Mouse (Mus musculus): ENCODE measurements at regions not wholly inside any gene's neighbourhood (a gene's known extent, or its start where the extent isn't known, plus 50 kb on each side); places are given as distances from the start of the nearest gene placed in this dataset.

- no peak for DNase-seq (ENCODE audit: low read depth)
Observed at GRCm38 (mm10) chr5:102290866-102291265, 190.3 kb upstream of the Arhgap24 start.

DNA sequence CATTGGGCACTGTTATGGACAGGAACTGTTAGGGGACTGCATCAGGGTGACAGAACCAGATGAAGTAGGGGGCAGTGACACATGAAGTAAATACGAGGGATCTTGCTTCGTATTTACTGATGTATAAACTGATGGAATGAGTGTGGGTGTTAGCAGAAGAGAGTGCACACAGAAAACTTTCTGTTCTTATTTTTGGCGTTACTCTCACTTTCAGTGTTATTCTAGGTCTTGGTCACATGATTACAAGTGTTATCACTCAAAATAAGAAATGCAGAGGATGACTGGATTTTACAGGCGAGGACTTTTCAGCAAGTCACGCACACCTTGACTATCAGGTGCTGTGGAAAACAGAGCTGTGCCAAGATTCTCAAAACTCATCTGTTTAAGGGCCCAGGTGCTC is 185.6 kb upstream of the Arhgap24 start:
- DNase-seq (ENCODE audit: low read depth): no peak

DNA sequence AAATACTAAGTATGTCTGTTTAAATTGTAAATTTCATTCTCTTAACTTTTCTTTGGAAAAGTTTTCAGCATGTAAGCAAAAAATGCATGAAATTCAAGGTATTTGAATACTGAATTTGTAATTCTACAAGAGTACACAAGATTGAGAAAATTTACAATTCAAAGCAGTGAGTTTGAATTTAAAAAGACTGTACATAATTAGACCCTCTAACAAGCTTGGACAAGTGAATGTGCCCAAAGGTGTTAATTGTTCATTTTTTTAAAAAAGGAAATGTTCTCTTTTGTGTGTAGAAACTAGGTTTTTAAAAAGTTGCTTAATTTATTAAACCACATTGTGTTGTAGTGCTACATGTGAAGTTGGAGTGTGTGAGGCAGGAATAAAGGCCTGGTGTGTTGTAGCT is 174.9 kb upstream of the Arhgap24 start:
- no peak for DNase-seq (ENCODE audit: low read depth)

DNA sequence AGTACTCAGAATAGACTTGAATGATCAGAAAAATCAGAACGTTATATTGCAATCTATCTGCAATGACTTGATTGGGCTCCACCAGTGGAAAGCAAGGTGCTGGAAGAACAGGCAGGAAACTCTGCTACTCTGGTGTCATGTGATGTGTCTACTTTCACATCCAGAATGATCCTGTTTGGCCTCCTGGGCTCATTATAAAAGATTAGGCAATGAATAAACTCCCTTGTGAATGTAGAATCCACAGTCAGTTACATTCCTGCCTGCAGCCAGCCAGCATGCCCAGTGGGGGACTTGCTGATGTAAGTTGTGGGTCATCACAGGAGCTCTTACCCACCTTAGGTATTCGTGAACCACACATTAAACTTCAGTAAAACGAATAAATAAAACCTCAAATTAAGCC is 174.5 kb upstream of the Arhgap24 start:
- no peak for DNase-seq (ENCODE audit: low read depth)

GRCm38 (mm10) chr5:102311570-102311969 is 169.6 kb upstream of the Arhgap24 start:
- DNase-seq (ENCODE audit: low read depth): no peak

GRCm38 (mm10) chr5:102328197-102328784 is 152.9 kb upstream of the Arhgap24 start:
- no peak for DNase-seq (ENCODE audit: low read depth)

DNA sequence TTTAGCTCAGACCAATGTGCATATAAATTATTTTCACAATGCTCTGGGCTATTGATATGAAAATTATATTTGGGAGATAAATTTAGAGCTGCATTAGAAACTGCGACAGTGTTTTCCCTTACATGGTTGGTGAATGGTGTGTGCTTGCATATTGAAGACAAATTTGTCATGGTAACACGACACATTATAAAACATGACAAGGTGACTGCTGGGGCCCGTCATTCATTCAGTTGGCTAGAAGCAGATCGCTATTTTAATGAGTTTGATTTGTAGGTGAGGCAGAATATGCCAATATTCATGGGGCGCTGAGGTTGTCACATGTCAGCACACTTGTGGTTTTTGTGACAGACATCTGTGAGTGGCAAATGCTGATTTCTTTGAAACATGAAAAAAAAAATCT is 147.3 kb upstream of the Arhgap24 start:
- DNase-seq (ENCODE audit: low read depth): no peak

DNA sequence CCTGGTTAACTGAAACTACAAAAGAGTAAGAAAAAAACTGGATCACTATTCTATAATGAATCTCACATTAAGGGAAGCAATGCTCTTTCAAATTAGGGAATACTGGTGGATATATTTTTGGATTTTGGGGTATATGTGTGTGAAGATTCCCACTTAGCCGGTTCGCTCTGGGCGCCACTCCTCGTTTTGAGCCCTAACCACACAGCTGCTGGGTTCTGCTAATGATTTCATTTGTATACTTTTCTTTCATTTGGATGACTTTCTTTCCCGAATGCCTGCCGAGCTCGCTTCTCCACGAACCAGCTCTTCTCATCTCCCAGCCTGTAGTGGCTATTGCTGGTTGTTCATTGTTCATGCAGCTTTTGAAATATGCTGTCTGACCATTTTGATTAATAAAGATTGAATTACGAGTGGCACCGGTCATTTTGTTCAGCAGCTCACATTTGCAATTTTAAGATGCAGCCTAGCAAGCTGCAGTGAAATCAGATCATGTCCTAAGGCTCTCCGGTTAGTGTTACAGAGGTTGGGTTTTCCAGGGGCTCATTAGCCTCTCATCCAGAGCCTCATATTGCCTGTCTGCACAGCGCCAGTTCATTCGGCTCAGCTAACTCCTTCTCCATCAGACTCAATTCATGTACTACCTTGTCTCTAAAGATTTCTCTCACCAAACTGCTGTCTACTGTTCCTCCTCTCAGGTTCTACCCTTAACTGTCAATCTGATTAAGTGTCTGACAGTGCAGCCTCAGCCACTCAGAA is 146.6 kb upstream of the Arhgap24 start:
- no peak for DNase-seq (ENCODE audit: low read depth)

DNA sequence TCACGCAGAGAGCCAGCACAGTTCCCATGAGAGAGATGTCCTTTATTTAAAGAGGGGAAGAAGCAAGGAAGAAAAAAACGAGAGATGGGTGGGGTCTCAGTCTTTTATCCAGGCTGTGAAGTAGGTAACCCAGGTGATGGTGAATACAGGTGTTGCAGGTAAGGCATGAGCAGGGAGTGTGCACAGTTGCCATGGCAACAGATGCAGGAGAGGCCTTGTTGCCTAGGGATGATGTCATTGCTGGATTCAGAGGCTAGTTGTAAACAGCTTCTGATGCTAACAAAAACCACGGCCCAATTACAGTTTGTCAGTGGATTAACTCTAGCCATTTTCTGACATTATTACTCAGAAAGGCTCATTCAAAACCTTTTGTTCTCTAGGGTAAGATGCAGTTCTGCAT is 114.7 kb upstream of the Arhgap24 start:
- no peak for DNase-seq (ENCODE audit: low read depth)

- no peak for DNase-seq (ENCODE audit: low read depth)
Observed at GRCm38 (mm10) chr5:102373309-102373971, 107.8 kb upstream of the Arhgap24 start.

DNA sequence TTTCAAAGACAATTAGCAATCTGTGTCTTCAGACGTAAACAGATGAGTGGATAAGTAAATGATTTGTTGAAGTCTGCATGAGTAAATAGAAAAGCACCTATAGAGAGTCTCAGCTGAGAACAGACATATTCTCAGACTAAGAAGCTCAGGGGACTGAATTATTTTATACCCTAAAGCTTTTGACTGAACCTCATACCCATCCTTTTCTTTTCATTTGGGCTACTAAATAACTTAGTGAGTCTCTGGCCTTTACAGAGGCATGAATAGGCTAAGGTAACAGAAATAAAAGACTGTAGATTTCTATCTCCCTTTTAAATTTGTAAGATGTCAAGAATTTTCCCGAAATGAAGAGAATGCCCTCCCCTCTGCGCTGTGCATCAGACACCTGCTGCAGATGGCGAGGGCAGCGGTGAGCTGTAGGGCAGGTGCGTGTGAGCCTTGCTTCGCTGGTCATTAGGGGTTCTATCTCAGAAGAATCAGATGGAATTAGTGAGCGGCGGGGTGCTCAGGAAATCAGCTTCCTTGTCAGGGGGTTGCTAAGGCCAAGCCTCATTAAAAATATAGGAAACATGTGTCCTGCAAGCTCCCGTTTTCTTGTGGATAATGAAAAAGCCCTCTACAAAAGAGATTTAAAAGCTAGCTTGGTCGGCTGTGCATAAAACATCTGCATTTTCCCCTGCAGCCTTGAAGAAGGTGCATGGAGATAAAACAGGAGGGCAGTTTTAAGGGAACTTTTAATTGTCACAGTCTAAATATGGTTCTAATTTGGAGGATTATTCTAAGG is 107.0 kb upstream of the Arhgap24 start:
- no peak for DNase-seq (ENCODE audit: low read depth)

DNA sequence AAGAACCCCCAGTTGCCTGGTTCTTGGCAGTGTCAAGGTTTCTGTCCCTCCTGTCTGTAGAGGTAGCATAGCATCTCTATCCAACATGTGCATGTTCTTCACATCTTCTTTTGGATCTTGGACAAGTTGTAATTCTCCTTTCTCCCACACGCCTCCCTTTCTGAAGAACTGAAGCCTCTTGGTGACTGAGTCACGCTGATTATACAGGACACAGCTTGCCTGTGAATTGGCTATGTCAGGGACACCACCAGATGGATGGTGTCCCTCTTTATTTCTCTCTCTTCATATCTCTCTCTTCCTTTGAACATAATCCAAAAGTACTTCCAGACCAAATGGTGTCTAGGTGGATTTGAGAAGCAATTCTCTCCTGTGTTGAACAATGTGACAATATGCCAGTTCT is 105.9 kb upstream of the Arhgap24 start:
- DNase-seq (ENCODE audit: low read depth): no peak

DNA sequence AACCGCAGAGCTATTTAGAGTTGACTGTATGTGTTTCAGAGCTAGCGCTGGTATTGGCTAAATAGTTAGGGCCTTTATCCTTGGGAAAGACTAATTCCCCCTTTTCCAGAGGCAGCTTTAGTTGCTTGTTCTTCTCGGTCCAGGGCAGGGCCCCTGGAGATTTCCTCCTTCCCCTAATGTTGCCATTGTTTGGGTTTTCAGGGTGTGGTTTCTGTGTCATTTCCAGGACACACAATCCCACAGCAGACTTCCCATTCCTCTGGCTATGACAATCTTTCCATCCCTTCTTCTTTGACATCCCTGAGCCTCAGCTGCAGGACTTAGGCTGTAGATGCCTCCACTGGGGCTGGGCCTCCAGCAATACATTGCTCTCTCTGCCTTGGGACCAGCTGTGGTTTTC is 87.2 kb upstream of the Arhgap24 start:
- DNase-seq (ENCODE audit: low read depth): no peak

GRCm38 (mm10) chr5:102395608-102396146 is 85.5 kb upstream of the Arhgap24 start:
- DNase-seq (ENCODE audit: low read depth): no peak

GRCm38 (mm10) chr5:102399006-102399405 is 82.2 kb upstream of the Arhgap24 start:
- DNase-seq (ENCODE audit: low read depth): no peak

- DNase-seq (ENCODE audit: low read depth): no peak
Observed at GRCm38 (mm10) chr5:102417642-102418041, 63.5 kb upstream of the Arhgap24 start.

- no peak for DNase-seq (ENCODE audit: low read depth)
Observed at GRCm38 (mm10) chr5:102419089-102419488, 62.1 kb upstream of the Arhgap24 start.

- DNase-seq (ENCODE audit: low read depth): no peak
Observed at GRCm38 (mm10) chr5:102424636-102425242, 56.5 kb upstream of the Arhgap24 start.

DNA sequence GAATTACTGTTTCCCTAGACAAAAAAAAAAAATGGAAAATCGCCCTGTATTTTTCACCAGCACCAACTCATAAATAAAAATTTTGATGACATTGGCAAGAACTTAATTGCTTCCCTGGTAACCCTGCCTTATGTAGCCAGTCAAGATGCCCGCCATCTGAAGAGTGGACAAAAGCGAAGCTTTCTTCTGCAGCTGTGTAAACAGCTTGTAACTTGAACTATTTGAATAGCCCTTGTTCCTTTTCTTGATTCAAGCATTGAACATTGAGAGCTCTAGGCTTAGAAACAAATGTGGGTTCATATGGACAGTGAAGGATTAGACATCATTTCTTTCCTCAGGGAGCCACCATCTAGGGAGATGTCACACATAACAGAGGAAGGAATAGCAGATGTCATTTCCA is 52.9 kb upstream of the Arhgap24 start:
- DNase-seq (ENCODE audit: low read depth): no peak
